Mouse (Mus musculus): Measurements from ENCODE around the gene Olfr374. TPM values are rescaled to one million over a fixed set of nuclear protein-coding genes. Genes with fewer than 3 reads are reported as not detected.

Gene Olfr374
- polyA plus RNA-seq, 1 experiment, result 0.01 TPM

- no peaks in the 10 kb centered on the region for H3K36me3 ChIP-seq (ENCODE audit: control insufficient read depth, insufficient read depth)
- no peaks in the 10 kb centered on the region for H3K27me3 ChIP-seq (ENCODE audit: control insufficient read depth, insufficient read depth, insufficient read length)
- no peak overlapping the region for H3ac ChIP-seq (ENCODE audit: control insufficient read depth, insufficient read length, low read depth)
- TF ChIP-seq USF1 (IDR thresholded peaks at IDR 0.05; ENCODE audit: low read depth), result no peak
- TF ChIP-seq FOSL1 (IDR thresholded peaks at IDR 0.05; ENCODE audit: insufficient read depth, low read length, poor library complexity, severe bottlenecking), result no peak
- TF ChIP-seq MYOG (IDR thresholded peaks at IDR 0.05; ENCODE audit: control insufficient read depth, extremely low read depth, insufficient read length), result no peak
- TF ChIP-seq CEBPB (IDR thresholded peaks at IDR 0.05; ENCODE audit: low read depth), result no peak
- no peak for TF ChIP-seq CTCF (IDR thresholded peaks at IDR 0.05; ENCODE audit: control insufficient read depth, insufficient read depth, insufficient read length)
- no peak for TF ChIP-seq MAX (IDR thresholded peaks at IDR 0.05)
- TF ChIP-seq MYOD1 (IDR thresholded peaks at IDR 0.05; ENCODE audit: control insufficient read depth, insufficient read length, low read depth), result no peak
- H3K4me3 ChIP-seq (ENCODE audit: insufficient read depth, poor library complexity, severe bottlenecking), result no peak overlapping the region
- no peaks in the 10 kb centered on the region for H3K79me3 ChIP-seq (ENCODE audit: low read depth)
- no peaks in the 10 kb centered on the region for H3K79me2 ChIP-seq (ENCODE audit: control insufficient read depth, insufficient read depth)
Measured at GRCm38 (mm10) chr8:72121997-72122396, 15.2 kb downstream of the Olfr374 start.

GRCm38 (mm10) chr8:72127834-72128233 lies 21.0 kb downstream of the Olfr374 start:
- H3K79me3 ChIP-seq (ENCODE audit: low read depth), result no peaks in the 10 kb centered on the region
- no peaks in the 10 kb centered on the region for H3K79me2 ChIP-seq (ENCODE audit: control insufficient read depth, insufficient read depth)
- H3K4me3 ChIP-seq (ENCODE audit: insufficient read depth, poor library complexity, severe bottlenecking), result no peak overlapping the region
- TF ChIP-seq FOSL1 (IDR thresholded peaks at IDR 0.05; ENCODE audit: insufficient read depth, low read length, poor library complexity, severe bottlenecking) (no peak), USF1 (IDR thresholded peaks at IDR 0.05; ENCODE audit: low read depth) (no peak), CEBPB (IDR thresholded peaks at IDR 0.05; ENCODE audit: low read depth) (no peak)
- no peaks in the 10 kb centered on the region for H3K36me3 ChIP-seq (ENCODE audit: control insufficient read depth, insufficient read depth)
- H3ac ChIP-seq (ENCODE audit: control insufficient read depth, insufficient read length, low read depth), result no peak overlapping the region
- no peaks in the 10 kb centered on the region for H3K27me3 ChIP-seq (ENCODE audit: control insufficient read depth, insufficient read depth, insufficient read length)

GRCm38 (mm10) chr8:72131251-72131650 lies 24.4 kb downstream of the Olfr374 start:
- Histone ChIP-seq H3K4me3 (ENCODE audit: insufficient read depth, poor library complexity, severe bottlenecking) (no peak overlapping the region), H3K79me3 (ENCODE audit: low read depth) (peaks cover 5% of the 10 kb centered on the region), H3ac (ENCODE audit: control insufficient read depth, insufficient read length, low read depth) (no peak overlapping the region), H3K79me2 (ENCODE audit: control insufficient read depth, insufficient read depth) (peaks cover 11% of the 10 kb centered on the region), H3K36me3 (ENCODE audit: control insufficient read depth, insufficient read depth) (no peaks in the 10 kb centered on the region), H3K27me3 (ENCODE audit: control insufficient read depth, insufficient read depth, insufficient read length) (no peaks in the 10 kb centered on the region)
- TF ChIP-seq CEBPB (IDR thresholded peaks at IDR 0.05; ENCODE audit: low read depth), result no peak
- no peak for TF ChIP-seq MYOG (IDR thresholded peaks at IDR 0.05; ENCODE audit: control insufficient read depth, extremely low read depth, insufficient read length)
- no peak for TF ChIP-seq CTCF (IDR thresholded peaks at IDR 0.05; ENCODE audit: control insufficient read depth, insufficient read depth, insufficient read length)

GRCm38 (mm10) chr8:72131901-72132300 lies 25.1 kb downstream of the Olfr374 start:
- no peaks in the 10 kb centered on the region for H3K36me3 ChIP-seq (ENCODE audit: control insufficient read depth, insufficient read depth)
- H3ac ChIP-seq (ENCODE audit: control insufficient read depth, insufficient read length, low read depth), result no peak overlapping the region
- no peak for TF ChIP-seq MYOG (IDR thresholded peaks at IDR 0.05; ENCODE audit: control insufficient read depth, extremely low read depth, insufficient read length)
- no peak for TF ChIP-seq USF1 (IDR thresholded peaks at IDR 0.05; ENCODE audit: low read depth)
- no peak for TF ChIP-seq MAX (IDR thresholded peaks at IDR 0.05)
- TF ChIP-seq MYOD1 (IDR thresholded peaks at IDR 0.05; ENCODE audit: control insufficient read depth, insufficient read length, low read depth), result no peak
- no peak for TF ChIP-seq FOSL1 (IDR thresholded peaks at IDR 0.05; ENCODE audit: insufficient read depth, low read length, poor library complexity, severe bottlenecking)
- no peak for TF ChIP-seq CEBPB (IDR thresholded peaks at IDR 0.05; ENCODE audit: low read depth)
- no peak for TF ChIP-seq CTCF (IDR thresholded peaks at IDR 0.05; ENCODE audit: control insufficient read depth, insufficient read depth, insufficient read length)

GRCm38 (mm10) chr8:72132417-72132816 lies 25.6 kb downstream of the Olfr374 start:
- Histone ChIP-seq H3K79me2 (ENCODE audit: control insufficient read depth, insufficient read depth) (peaks cover 22% of the 10 kb centered on the region), H3K27me3 (ENCODE audit: control insufficient read depth, insufficient read depth, insufficient read length) (no peaks in the 10 kb centered on the region), H3ac (ENCODE audit: control insufficient read depth, insufficient read length, low read depth) (no peak overlapping the region), H3K4me3 (ENCODE audit: insufficient read depth, poor library complexity, severe bottlenecking) (no peak overlapping the region), H3K36me3 (ENCODE audit: control insufficient read depth, insufficient read depth) (peaks cover 4% of the 10 kb centered on the region), H3K79me3 (ENCODE audit: low read depth) (peaks cover 14% of the 10 kb centered on the region)
- TF ChIP-seq MAX (IDR thresholded peaks at IDR 0.05), result no peak
- TF ChIP-seq FOSL1 (IDR thresholded peaks at IDR 0.05; ENCODE audit: insufficient read depth, low read length, poor library complexity, severe bottlenecking), result no peak
- TF ChIP-seq USF1 (IDR thresholded peaks at IDR 0.05; ENCODE audit: low read depth), result no peak
- no peak for TF ChIP-seq MYOG (IDR thresholded peaks at IDR 0.05; ENCODE audit: control insufficient read depth, extremely low read depth, insufficient read length)
- no peak for TF ChIP-seq CEBPB (IDR thresholded peaks at IDR 0.05; ENCODE audit: low read depth)
- TF ChIP-seq MYOD1 (IDR thresholded peaks at IDR 0.05; ENCODE audit: control insufficient read depth, insufficient read length, low read depth), result no peak
- TF ChIP-seq CTCF (IDR thresholded peaks at IDR 0.05; ENCODE audit: control insufficient read depth, insufficient read depth, insufficient read length), result no peak

More at GRCm38 (mm10) chr8:72131901-72132300, 25.1 kb downstream of the Olfr374 start:
- Histone ChIP-seq H3K79me2 (ENCODE audit: control insufficient read depth, insufficient read depth) (peaks cover 17% of the 10 kb centered on the region), H3K27me3 (ENCODE audit: control insufficient read depth, insufficient read depth, insufficient read length) (no peaks in the 10 kb centered on the region), H3K79me3 (ENCODE audit: low read depth) (peaks cover 8% of the 10 kb centered on the region), H3K4me3 (ENCODE audit: insufficient read depth, poor library complexity, severe bottlenecking) (no peak overlapping the region)

GRCm38 (mm10) chr8:72132891-72133290 lies 26.1 kb downstream of the Olfr374 start:
- Histone ChIP-seq H3K79me3 (ENCODE audit: low read depth) (peaks cover 18% of the 10 kb centered on the region), H3K4me3 (ENCODE audit: insufficient read depth, poor library complexity, severe bottlenecking) (no peak overlapping the region), H3K36me3 (ENCODE audit: control insufficient read depth, insufficient read depth) (peaks cover 9% of the 10 kb centered on the region), H3K27me3 (ENCODE audit: control insufficient read depth, insufficient read depth, insufficient read length) (no peaks in the 10 kb centered on the region), H3K79me2 (ENCODE audit: control insufficient read depth, insufficient read depth) (peaks cover 27% of the 10 kb centered on the region), H3ac (ENCODE audit: control insufficient read depth, insufficient read length, low read depth) (no peak overlapping the region)
- TF ChIP-seq MYOG (IDR thresholded peaks at IDR 0.05; ENCODE audit: control insufficient read depth, extremely low read depth, insufficient read length) (no peak), FOSL1 (IDR thresholded peaks at IDR 0.05; ENCODE audit: insufficient read depth, low read length, poor library complexity, severe bottlenecking) (no peak), MYOD1 (IDR thresholded peaks at IDR 0.05; ENCODE audit: control insufficient read depth, insufficient read length, low read depth) (no peak), CEBPB (IDR thresholded peaks at IDR 0.05; ENCODE audit: low read depth) (no peak), USF1 (IDR thresholded peaks at IDR 0.05; ENCODE audit: low read depth) (no peak), CTCF (IDR thresholded peaks at IDR 0.05; ENCODE audit: control insufficient read depth, insufficient read depth, insufficient read length) (no peak), MAX (IDR thresholded peaks at IDR 0.05) (no peak)

Measured in C2C12 (cell line).